Mouse (Mus musculus) C2C12 (cell line): ENCODE data around the gene Ss18l2.

Experiments
- CEBPB ChIP-seq: IDR thresholded peaks from one replicate; pipeline ENCODE4 v1.6.1; 2011; ENCODE audit warnings: low read depth, mild to moderate bottlenecking, control low read depth, moderate library complexity
- CTCF ChIP-seq: IDR thresholded peaks from one replicate; pipeline ENCODE4 v1.5.1; 2011; ENCODE audit not compliant: control insufficient read depth, insufficient read depth, insufficient read length
- MAX ChIP-seq: IDR thresholded peaks from one replicate; pipeline ENCODE4 v1.6.1; 2011; ENCODE audit warnings: mild to moderate bottlenecking, control low read depth
- MYOD1 ChIP-seq: IDR thresholded peaks from one replicate; pipeline ENCODE4 v1.6.1; 2011; ENCODE audit warnings: low read depth; ENCODE audit not compliant: control insufficient read depth, insufficient read length
- MYOG ChIP-seq: IDR thresholded peaks from one replicate; pipeline ENCODE4 v1.6.1; 2011; ENCODE audit not compliant: control insufficient read depth, insufficient read length; ENCODE audit errors: extremely low read depth
- USF1 ChIP-seq: IDR thresholded peaks from one replicate; pipeline ENCODE4 v1.6.1; 2011; ENCODE audit warnings: low read depth, mild to moderate bottlenecking, control low read depth, moderate library complexity

- TF ChIP-seq MAX (no peak), CTCF (no peak), USF1 (no peak), CEBPB (no peak), MYOD1 (no peak), MYOG (no peak)
Measured at GRCm38 (mm10) chr9:121762761-121763160, 52.6 kb downstream of the Ss18l2 start.
